Mouse (Mus musculus) midbrain, embryonic 16.5 days (tissue): ENCODE data around the gene Rassf8. TPM values are rescaled to one million over a fixed set of nuclear protein-coding genes. Genes with fewer than 3 reads are reported as not detected.

Source experiments
- ATAC-seq: fragments of 200-750 bp; cut with Nextera tagmentation; 2 replicates; pipeline ENCODE4 v1.8.0; 2017; ENCODE audit warnings: moderate TSS enrichment
- H3K27ac ChIP-seq: fragments of 300-500 bp; sonication (generic); 2 replicates; pipeline ENCODE4 v1.5.1; 2014; ENCODE audit warnings: mild to moderate bottlenecking, low read length, mixed read lengths
- H3K27me3 ChIP-seq: fragments of 300-500 bp; sonication (generic); 2 replicates; pipeline ENCODE4 v1.6.1; 2014; ENCODE audit warnings: low read depth, low read length, mixed read lengths; ENCODE audit not compliant: control insufficient read depth, insufficient read depth
- H3K36me3 ChIP-seq: fragments of 300-500 bp; sonication (generic); 2 replicates; pipeline ENCODE4 v1.6.1; 2014; ENCODE audit warnings: mild to moderate bottlenecking, low read length, moderate library complexity, mixed read lengths; ENCODE audit not compliant: control insufficient read depth, insufficient read depth
- H3K4me1 ChIP-seq: fragments of 300-500 bp; sonication (generic); 2 replicates; pipeline ENCODE4 v1.6.1; 2014; ENCODE audit warnings: mild to moderate bottlenecking, low read length, mixed read lengths; ENCODE audit not compliant: control insufficient read depth, insufficient read depth
- H3K4me2 ChIP-seq: fragments of 300-500 bp; sonication (generic); 2 replicates; pipeline ENCODE4 v1.6.1; 2014; ENCODE audit warnings: mild to moderate bottlenecking, low read length, mixed read lengths
- H3K4me3 ChIP-seq: fragments of 300-500 bp; sonication (generic); 2 replicates; pipeline ENCODE4 v1.5.1; 2014; ENCODE audit warnings: low read depth, mild to moderate bottlenecking, low read length, moderate library complexity, mixed read lengths
- H3K9ac ChIP-seq: fragments of 300-500 bp; sonication (generic); 2 replicates; pipeline ENCODE4 v1.6.1; 2014; ENCODE audit warnings: low read depth, low read length, mixed read lengths
- H3K9me3 ChIP-seq: fragments of 300-500 bp; sonication (generic); replicated peaks from 2 replicates; pipeline ENCODE4 v1.6.1; 2014; ENCODE audit warnings: mild to moderate bottlenecking, low read length, mixed read lengths; ENCODE audit not compliant: control insufficient read depth, poor library complexity, severe bottlenecking
- WGBS: fragments of 180-500 bp; shearing (Covaris S2); extraction: QIAGEN DNeasy Blood & Tissue Kit; methylation state at CpG from one replicate; pipeline ENCODE4 v1.1.7; 2014; 5-methylcytosine and 5-hydroxymethylcytosine counted together
- polyA plus RNA-seq: library from polyadenylated mRNA; unstranded; fragments of >200 nt; fragmentation: Nextera tagmentation; extraction: Ambion mirVana; gene quantifications from 2 replicates; pipeline ENCODE4 v1.2.1, GENCODE M21; 2015

The Rassf8 gene
- polyA plus RNA-seq, 1 experiment from 2014 or later: 6.0 TPM

DNA sequence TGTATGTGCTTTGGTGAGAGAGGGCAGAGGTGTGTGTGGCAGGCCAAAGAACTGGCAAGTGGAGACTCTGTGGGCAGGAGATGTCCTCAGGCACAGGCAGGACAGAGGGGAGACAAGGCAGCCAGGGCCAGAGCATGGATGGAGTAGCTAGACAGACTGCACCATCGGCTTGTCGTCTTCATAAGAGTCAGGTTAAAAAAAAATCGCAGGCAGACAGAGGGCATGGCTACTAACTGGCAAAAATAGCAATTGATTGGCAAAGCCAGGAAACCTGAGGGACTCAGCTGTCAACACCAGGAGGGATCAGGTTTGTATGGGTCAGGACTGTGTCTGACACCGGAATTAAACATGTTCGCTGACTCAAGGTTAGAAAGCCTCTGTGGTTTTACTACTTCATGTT, 108.2 kb downstream of the Rassf8 start:
- H3K4me1 ChIP-seq: peaks cover 15% of the 10 kb centered on the region
- H3K4me3 ChIP-seq: no peak overlapping the region
- no peak overlapping the region for H3K27ac ChIP-seq
- no peaks in the 10 kb centered on the region for H3K36me3 ChIP-seq
- peaks cover 4% of the 10 kb centered on the region; the same call in 1 of the 2 replicates for H3K27me3 ChIP-seq
- no peak for ATAC-seq
- no peaks in the 10 kb centered on the region for H3K9me3 ChIP-seq
- H3K4me2 ChIP-seq: no peak overlapping the region; the same call in 1 of the 2 replicates
- no peak overlapping the region for H3K9ac ChIP-seq
- WGBS: 52% methylated on average over 5 of the region's 5 CpGs

DNA sequence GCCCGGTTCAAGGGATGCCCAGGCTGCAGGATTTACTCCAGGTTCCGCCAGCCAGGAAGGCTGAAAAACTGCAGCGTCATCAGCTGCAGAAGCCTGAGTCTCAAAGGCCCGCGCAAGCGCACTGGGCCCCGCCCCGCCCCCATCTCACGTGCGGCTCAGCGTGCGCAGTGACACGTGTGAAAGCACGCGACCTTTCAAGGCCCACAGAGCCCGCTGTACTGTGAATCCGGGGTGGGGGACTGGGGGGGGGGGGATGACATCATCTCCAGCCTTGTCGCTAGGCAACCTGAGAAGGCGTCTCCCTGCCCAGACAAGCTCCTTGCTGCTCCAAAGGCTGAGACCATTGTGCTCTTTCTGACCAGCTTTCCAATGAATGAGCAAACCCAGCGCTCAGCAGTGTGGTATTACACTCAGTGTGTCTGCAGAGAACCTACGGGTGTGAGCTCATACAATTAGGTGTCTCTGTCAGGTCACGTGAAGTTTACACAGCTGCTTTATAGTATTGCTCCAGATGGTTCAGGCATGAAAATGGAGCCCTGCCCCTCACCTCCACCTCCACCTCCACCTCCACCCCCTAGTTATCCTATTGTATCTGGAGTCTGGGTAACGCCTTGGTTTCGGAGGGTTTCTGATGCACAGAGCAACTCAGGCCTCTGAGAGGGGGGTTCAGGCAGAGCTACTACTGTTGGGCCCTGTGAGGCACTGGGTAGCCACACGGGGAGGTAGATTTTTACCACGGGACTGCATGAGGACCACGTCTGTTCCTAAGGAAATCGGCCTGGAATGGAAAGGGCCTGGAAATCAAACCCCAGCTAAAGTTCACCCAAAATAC, 109.4 kb downstream of the Rassf8 start:
- Histone ChIP-seq H3K9ac (peak overlapping the region; percentile 52), H3K27ac (peak overlapping the region; percentile 69), H3K4me2 (peak overlapping the region; percentile 57), H3K9me3 (no peaks in the 10 kb centered on the region), H3K4me3 (peak overlapping the region; percentile 31), H3K27me3 (peaks cover 7% of the 10 kb centered on the region; the same call in 1 of the 2 replicates), H3K36me3 (no peaks in the 10 kb centered on the region), H3K4me1 (peaks cover 15% of the 10 kb centered on the region)
- 2% methylated on average over 28 of the region's 28 CpGs for WGBS
- peak; percentile 94 for ATAC-seq

DNA sequence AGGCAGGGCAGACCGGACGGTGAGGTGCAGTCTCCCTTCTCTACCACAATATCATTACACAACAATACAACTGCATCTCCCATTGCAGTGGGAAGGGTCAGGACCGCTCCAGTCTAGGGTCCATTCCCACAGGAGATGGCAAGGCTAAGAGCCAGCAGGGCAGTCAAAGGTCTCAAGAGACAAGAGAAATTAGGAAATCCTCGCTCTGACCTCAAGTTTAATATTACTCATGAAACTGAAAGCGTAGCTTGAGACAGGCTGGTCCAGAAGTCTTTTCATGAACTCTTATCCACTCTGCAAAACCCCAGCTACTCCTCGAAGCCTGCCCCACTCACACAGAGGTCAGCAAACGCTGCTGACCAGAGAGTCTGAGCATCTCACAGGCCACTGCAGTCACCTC, 110.9 kb downstream of the Rassf8 start:
- Histone ChIP-seq H3K4me3 (no peak overlapping the region), H3K9me3 (no peaks in the 10 kb centered on the region), H3K27me3 (peaks cover 7% of the 10 kb centered on the region; the same call in 1 of the 2 replicates), H3K9ac (no peak overlapping the region), H3K4me2 (no peak overlapping the region), H3K4me1 (peaks cover 17% of the 10 kb centered on the region), H3K36me3 (no peaks in the 10 kb centered on the region), H3K27ac (no peak overlapping the region)
- WGBS: 82% methylated on average over 7 of the region's 7 CpGs
- no peak for ATAC-seq

DNA sequence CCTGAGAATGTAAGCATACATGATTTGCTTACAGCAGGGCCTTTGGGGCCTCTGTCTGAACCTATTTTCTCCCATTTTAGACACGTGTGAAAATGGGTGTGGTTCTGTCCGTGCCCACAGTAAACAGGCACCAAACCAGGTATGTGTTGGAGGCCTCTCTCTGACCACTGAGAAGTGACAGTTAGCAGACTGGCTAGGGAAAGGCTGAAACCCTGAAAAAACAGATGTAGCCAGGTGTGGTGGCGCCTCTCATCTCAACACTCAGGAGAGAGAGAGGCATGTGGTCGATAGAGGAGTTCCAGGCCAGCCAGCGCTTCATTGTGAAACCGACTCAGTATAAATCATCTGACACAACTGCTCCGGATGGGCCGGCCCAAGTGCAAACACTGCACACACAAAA, 111.9 kb downstream of the Rassf8 start:
- H3K9ac ChIP-seq: no peak overlapping the region

DNA sequence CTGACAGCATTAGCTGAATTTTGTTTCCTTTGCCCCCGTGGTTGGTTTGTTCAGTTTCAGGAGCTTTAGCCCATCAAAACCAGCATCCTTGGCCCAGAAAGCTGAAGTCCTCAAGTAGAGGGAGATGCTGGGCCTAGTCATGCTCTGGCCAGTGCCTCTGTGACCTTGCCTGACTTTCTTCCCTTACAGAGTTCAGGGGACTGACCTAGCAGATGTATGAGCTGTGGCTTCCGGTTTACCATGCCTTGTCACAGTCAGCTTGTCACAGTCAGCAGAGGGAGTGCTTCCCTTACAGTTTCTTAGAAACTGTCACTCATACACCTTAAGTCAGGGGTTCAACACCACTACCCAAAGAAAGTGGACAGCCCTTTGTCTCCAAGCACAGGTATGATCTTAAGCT, 113.8 kb downstream of the Rassf8 start:
- Histone ChIP-seq H3K9ac (no peak overlapping the region), H3K4me1 (peaks cover 24% of the 10 kb centered on the region), H3K4me2 (no peak overlapping the region), H3K9me3 (no peaks in the 10 kb centered on the region), H3K4me3 (no peak overlapping the region), H3K36me3 (no peaks in the 10 kb centered on the region), H3K27ac (no peak overlapping the region), H3K27me3 (peaks cover 7% of the 10 kb centered on the region; the same call in 1 of the 2 replicates)
- no peak for ATAC-seq
- 46% methylated on average over 2 of the region's 2 CpGs for WGBS

More for the DNA sequence above, 111.9 kb downstream of the Rassf8 start:
- H3K4me1 ChIP-seq: peaks cover 17% of the 10 kb centered on the region
- H3K36me3 ChIP-seq: no peaks in the 10 kb centered on the region
- peaks cover 7% of the 10 kb centered on the region; the same call in 1 of the 2 replicates for H3K27me3 ChIP-seq
- no peaks in the 10 kb centered on the region for H3K9me3 ChIP-seq
- H3K27ac ChIP-seq: no peak overlapping the region
- ATAC-seq: no peak
- H3K4me3 ChIP-seq: no peak overlapping the region
- 76% methylated on average over 8 of the region's 8 CpGs for WGBS
- H3K4me2 ChIP-seq: no peak overlapping the region

DNA sequence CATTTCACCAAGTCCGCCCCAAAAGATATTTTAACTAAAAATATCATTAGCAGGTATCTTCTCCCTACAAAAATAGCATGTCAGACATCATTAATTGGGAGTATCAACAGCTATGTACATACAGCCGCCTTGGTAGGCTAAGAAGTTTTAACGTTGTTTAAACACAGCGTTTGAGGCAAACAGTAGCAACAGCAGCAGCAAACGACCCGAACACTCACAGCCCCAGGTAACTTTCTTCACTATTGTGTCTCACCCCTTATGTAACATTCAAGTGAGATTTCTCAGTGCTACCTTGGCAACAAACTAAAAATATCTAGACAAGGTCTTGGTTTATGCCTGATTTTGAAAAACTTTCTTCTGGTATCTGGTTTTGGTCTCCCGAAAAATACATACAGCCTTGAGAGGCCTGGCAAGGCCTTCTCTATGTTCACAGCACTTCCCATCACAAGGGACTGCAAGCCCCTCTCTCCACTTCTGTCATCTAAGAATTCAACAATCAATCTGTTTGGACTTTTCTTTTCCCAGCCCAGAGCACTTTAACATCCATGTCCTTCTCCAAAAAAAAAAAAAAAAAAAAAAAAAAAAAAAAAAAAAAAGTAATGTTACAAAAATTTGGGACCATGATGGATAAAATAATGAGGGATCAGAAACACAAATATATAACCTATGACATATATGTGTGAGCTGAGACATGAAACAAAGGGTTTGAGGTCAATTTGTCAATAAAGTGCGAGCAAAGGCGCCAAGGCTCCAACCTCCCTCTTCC, 115.1 kb downstream of the Rassf8 start:
- ATAC-seq: no peak
- WGBS: 64% methylated on average over 9 of the region's 9 CpGs
- Histone ChIP-seq H3K4me2 (peak overlapping the region; percentile 100), H3K9me3 (no peaks in the 10 kb centered on the region), H3K36me3 (no peaks in the 10 kb centered on the region), H3K4me1 (peaks cover 19% of the 10 kb centered on the region), H3K27ac (no peak overlapping the region), H3K27me3 (peaks cover 7% of the 10 kb centered on the region; the same call in 1 of the 2 replicates), H3K9ac (no peak overlapping the region), H3K4me3 (peak overlapping the region; percentile 81)

DNA sequence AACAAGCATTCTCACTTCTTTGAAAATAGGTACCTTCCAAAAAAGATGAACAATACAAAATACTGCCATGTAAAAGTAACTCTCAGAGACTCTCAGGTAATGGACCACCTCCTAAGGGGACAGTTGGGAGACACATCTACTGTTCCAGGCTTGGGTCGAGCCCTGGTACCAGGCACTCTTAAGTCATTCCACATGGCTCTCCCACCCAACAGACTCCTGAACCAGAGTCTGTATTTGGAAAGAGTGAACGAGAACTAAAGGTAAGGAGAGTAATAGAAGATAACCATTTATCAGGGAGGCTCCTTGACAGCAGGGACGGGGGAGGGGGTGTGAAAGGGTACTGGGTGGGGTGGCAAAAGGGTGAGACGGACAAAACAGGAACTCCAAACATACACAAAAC, 115.8 kb downstream of the Rassf8 start:
- WGBS: 19% methylated on average over 4 of the region's 4 CpGs
- H3K27me3 ChIP-seq: peaks cover 7% of the 10 kb centered on the region; the same call in 1 of the 2 replicates
- no peak for ATAC-seq

DNA sequence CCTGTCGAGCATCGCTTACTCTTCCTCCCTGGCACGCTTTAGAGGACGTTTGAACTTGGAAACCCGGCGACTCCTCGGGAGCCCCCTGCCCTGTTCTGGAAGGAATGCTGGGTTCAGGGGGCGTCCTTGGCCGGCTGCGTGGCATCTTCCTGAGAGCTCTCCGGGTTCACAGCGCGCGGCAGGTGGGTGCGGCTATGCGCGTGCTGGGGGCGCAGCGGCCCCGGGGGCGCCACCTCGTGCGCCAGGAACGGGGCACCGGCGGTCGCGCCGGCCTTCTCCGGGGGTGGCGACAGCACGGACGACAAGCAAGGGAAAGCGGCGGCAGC, 116.2 kb downstream of the Rassf8 start:
- peak overlapping the region; percentile 73 for H3K27ac ChIP-seq
- H3K9ac ChIP-seq: peak overlapping the region; percentile 92
- H3K4me2 ChIP-seq: peak overlapping the region; percentile 100
- 0 out of 2 replicates have a peak, but pooled peaks have one; percentile 0 for ATAC-seq
- no peaks in the 10 kb centered on the region for H3K36me3 ChIP-seq
- H3K27me3 ChIP-seq: peaks cover 3% of the 10 kb centered on the region; the same call in 1 of the 2 replicates
- H3K9me3 ChIP-seq: no peaks in the 10 kb centered on the region
- H3K4me3 ChIP-seq: peak overlapping the region; percentile 81
- H3K4me1 ChIP-seq: peaks cover 21% of the 10 kb centered on the region
- whole genome bisulfite sequencing: under 1% methylated on average over 35 of the region's 35 CpGs

More for the DNA sequence above, 115.8 kb downstream of the Rassf8 start:
- Histone ChIP-seq H3K27ac (no peak overlapping the region), H3K4me3 (peak overlapping the region; percentile 81), H3K9ac (peak overlapping the region; percentile 92), H3K4me1 (peaks cover 21% of the 10 kb centered on the region), H3K36me3 (no peaks in the 10 kb centered on the region), H3K4me2 (peak overlapping the region; percentile 100), H3K9me3 (no peaks in the 10 kb centered on the region)
